Mouse (Mus musculus): ENCODE measurements around the gene Itgb5. TPM values are rescaled to one million over a fixed set of nuclear protein-coding genes. Genes with fewer than 3 reads are reported as not detected.

Itgb5 gene
- total and polyA plus RNA-seq, 3 experiments = 0.27 to 0.58 TPM; not detected in 1

GRCm38 (mm10) chr16:33859380-33859779, 29.9 kb downstream of the Itgb5 start:
- peaks cover 0 to 4% of the 10 kb centered on the region in 2 experiments; a peak in 1 of 4 replicates for H3K36me3 ChIP-seq (ENCODE audit: control insufficient read depth in 1 of 2, insufficient read depth in 2 of 2, low read length in 2 of 2)
- peak; percentile 46 for TF ChIP-seq GATA1 (IDR thresholded peaks at IDR 0.05; ENCODE audit: low read depth, low read length)
- no peak for TF ChIP-seq NRF1 (IDR thresholded peaks at IDR 0.05; ENCODE audit: insufficient read depth, low read depth, low read length, poor library complexity, severe bottlenecking)
- TF ChIP-seq USF2 (IDR thresholded peaks at IDR 0.05; ENCODE audit: borderline replicate concordance in 1 of 2, insufficient read depth in 1 of 2, low read depth in 1 of 2, low read length in 2 of 2) = no peak
- peak; percentile 38; the same call in 1 of the 2 replicates for TF ChIP-seq MEF2A (IDR thresholded peaks at IDR 0.05; ENCODE audit: extremely low read depth, insufficient replicate concordance, low read depth, low read length, poor library complexity, severe bottlenecking)
- TF ChIP-seq EP300 (IDR thresholded peaks at IDR 0.05; ENCODE audit: low read depth in 1 of 2, low read length in 2 of 2) = peak; percentile 18 to 42; a peak in 1 of 4 replicates
- TF ChIP-seq ZNF384 (IDR thresholded peaks at IDR 0.05; ENCODE audit: low read depth, low read length) = peak; percentile 94
- no peaks in the 10 kb centered on the region for H3K79me2 ChIP-seq (ENCODE audit: control insufficient read depth, insufficient read depth, low read length, poor library complexity)
- H3K27ac ChIP-seq (ENCODE audit: control insufficient read depth, low read depth, low read length) = no peak overlapping the region
- no peak overlapping the region for H3K9ac ChIP-seq (ENCODE audit: control insufficient read depth, low read depth, low read length, poor library complexity, severe bottlenecking)
- DNase-seq (ENCODE audit: low read depth, low spot score) = peak; percentile 18
- H3K4me1 ChIP-seq (ENCODE audit: control insufficient read depth in 1 of 2, insufficient read depth in 2 of 2, low read length in 2 of 2) = peaks cover 0 to 16% of the 10 kb centered on the region in 2 experiments; a peak in 2 of 4 replicates
- H3K9me3 ChIP-seq (replicated peaks; ENCODE audit: insufficient read depth, low read length) = no peaks in the 10 kb centered on the region
- H3K27me3 ChIP-seq (ENCODE audit: control insufficient read depth in 1 of 2, insufficient read depth in 2 of 2, low read length in 2 of 2) = no peaks in the 10 kb centered on the region
- H3K4me3 ChIP-seq (ENCODE audit: control insufficient read depth in 1 of 2, insufficient read depth in 1 of 2, low read depth in 2 of 2, low read length in 2 of 2) = no peak overlapping the region

- TF ChIP-seq ZMIZ1 (IDR thresholded peaks at IDR 0.05; ENCODE audit: low read depth, low read length) = no peak
- TF ChIP-seq MAZ (IDR thresholded peaks at IDR 0.05; ENCODE audit: low read depth, low read length) = no peak
- no peak for TF ChIP-seq BHLHE40 (IDR thresholded peaks at IDR 0.05; ENCODE audit: borderline replicate concordance, low read depth, low read length)
- TF ChIP-seq MAFK (IDR thresholded peaks at IDR 0.05; ENCODE audit: borderline replicate concordance, low read depth, low read length) = no peak
- TF ChIP-seq ZKSCAN1 (IDR thresholded peaks at IDR 0.05; ENCODE audit: low read depth, low read length) = no peak
- TF ChIP-seq CTCF (IDR thresholded peaks at IDR 0.05 in 2 of 3, conservative IDR thresholded peaks at IDR 0.05 in 1 of 3; ENCODE audit: control insufficient read depth in 1 of 3, insufficient read depth in 1 of 3, low read depth in 2 of 3, low read length in 3 of 3, poor library complexity in 1 of 3, severe bottlenecking in 1 of 3) = peak in 2 of 3 experiments; percentile 17 to 32; a peak in 3 of 6 replicates
- Histone ChIP-seq H3K36me3 (ENCODE audit: control insufficient read depth in 1 of 2, insufficient read depth in 2 of 2, low read length in 2 of 2) (peaks cover 0 to 4% of the 10 kb centered on the region in 2 experiments; a peak in 1 of 4 replicates), H3K27me3 (ENCODE audit: control insufficient read depth in 1 of 2, insufficient read depth in 2 of 2, low read length in 2 of 2) (no peaks in the 10 kb centered on the region), H3K27ac (ENCODE audit: control insufficient read depth, low read depth, low read length) (no peak overlapping the region), H3K4me1 (ENCODE audit: control insufficient read depth in 1 of 2, insufficient read depth in 2 of 2, low read length in 2 of 2) (peaks cover 0 to 16% of the 10 kb centered on the region in 2 experiments; a peak in 2 of 4 replicates), H3K9me3 (replicated peaks; ENCODE audit: insufficient read depth, low read length) (no peaks in the 10 kb centered on the region), H3K79me2 (ENCODE audit: control insufficient read depth, insufficient read depth, low read length, poor library complexity) (no peaks in the 10 kb centered on the region), H3K4me3 (ENCODE audit: control insufficient read depth in 1 of 2, insufficient read depth in 1 of 2, low read depth in 2 of 2, low read length in 2 of 2) (no peak overlapping the region), H3K9ac (ENCODE audit: control insufficient read depth, low read depth, low read length, poor library complexity, severe bottlenecking) (no peak overlapping the region)
- DNase-seq (ENCODE audit: low read depth, low spot score) = peak; percentile 36
Observed at GRCm38 (mm10) chr16:33859988-33860700, 30.7 kb downstream of the Itgb5 start.
